Mouse (Mus musculus): ENCODE results near the gene Cnot8. TPM values are rescaled to one million over a fixed set of nuclear protein-coding genes. Genes with fewer than 3 reads are reported as not detected.

Cnot8 gene
- total RNA-seq, 4 experiments from 2014 or later, result 50.5 to 55.7 (median 53.0) TPM

DNA sequence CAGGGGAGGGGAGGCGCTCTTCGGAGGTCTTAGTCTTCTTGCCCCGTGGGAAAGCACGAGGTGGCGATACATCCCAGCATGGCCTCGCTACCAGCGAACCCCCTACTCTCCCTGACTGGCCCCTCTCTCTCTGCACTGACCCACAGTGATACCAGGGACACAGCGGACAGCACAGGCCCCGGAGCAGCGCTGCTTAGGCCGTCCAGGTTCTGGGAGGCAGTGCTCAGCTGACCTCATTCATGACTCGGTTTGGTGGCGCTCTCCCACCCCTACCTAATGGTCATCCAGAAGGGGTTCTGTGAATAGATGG lies 654 bp upstream of the Cnot8 start:
- DNase-seq (ENCODE audit: low spot score in 2 of 2), result no peak

DNA sequence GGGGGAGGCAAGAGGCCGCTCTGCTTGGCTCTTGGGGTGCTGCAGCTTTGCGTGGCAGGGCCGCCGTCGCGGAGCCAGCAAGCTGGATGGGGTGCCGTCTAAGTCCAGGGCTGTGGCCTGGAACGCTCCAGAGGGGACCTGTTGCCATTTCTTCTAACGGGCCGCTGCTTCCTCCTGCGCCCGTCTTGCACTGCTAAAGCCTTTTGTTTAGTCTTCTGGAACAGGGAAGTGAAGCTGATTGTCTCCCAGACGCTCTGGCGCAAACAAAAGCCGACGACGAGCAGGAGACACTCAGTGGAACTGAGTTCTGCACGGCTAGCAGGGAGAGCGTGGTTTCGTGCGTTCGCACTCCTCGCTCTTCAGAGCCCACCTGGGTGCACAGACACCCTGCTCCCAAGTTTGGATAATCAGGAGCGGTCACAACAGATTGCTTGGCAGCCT lies 418 bp downstream of the Cnot8 start:
- DNase-seq (ENCODE audit: low spot score in 2 of 2), result peak in 1 of 2 experiments; percentile 32

DNA sequence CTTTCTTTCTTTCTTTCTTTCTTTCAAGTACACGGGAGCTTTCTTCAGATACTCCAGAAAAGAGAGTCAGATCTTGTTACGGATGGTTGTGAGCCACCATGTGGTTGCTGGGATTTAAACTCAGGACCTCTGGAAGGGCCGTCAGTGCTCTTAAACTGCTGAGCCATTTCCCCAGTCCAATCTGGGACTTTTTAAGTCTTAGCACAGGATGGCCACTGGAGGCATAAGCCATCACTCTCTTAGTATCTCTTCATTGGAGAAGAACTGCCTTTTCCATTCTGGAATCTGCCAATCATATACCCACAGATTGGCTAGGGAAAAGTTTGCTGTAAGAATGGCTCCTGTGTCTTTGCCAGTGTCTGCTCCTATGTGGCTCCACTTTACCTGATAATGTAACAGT lies 3.1 kb downstream of the Cnot8 start:
- DNase-seq (ENCODE audit: low spot score in 2 of 2), result no peak

DNA sequence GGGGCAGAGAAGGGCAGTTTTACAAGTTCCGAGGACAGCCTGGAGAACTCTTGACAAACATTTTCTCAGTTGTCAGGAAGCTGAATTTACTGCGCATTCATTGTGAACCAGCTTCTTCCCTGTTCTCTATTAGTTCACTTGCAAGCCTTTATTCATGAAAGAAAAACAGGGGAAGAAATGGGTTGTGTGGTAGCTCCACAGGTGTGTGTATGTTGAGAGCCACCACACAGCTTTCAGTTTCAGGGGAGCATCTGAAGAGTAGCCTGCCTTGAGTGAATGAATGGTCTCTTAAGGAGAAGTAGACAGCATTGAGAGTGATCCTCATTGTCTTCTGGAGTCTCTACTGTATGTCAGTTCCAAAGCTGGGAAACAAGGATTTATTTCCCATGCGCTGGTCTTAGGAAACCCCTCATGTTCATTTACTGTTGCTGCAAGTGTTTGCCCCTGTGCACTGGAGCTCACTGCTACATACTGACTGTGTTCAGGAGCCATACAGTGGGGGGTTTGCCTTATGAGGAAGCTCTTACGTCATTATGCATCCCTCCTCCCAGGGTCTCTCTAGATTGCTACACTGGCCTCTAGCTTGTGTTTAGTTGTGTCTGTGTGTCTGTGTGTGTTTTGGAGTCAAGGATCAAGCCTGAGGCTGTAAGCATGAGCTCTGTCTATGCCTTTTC lies 3.8 kb downstream of the Cnot8 start:
- DNase-seq (ENCODE audit: low spot score in 2 of 2), result no peak

DNA sequence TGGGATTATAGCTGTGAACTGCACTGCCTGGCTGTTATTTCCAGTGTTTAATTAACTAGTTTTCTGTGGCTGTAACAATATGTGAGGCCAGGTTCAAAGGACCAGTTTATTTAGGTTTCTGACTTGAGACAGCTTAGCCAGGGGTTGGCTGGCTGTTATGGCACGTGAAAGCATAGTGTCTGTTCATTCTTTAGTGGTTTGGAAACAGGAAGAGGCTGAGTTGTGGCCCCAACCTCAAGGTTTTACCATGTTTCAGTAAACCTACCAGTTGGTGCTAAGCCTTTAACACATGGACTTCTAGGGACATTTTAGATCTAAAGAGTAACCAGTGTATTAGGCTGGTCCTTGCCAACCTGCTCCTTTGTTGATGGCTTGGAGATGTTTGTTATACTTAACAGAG lies 12.6 kb downstream of the Cnot8 start:
- no peak for DNase-seq (ENCODE audit: low spot score in 2 of 2)

DNA sequence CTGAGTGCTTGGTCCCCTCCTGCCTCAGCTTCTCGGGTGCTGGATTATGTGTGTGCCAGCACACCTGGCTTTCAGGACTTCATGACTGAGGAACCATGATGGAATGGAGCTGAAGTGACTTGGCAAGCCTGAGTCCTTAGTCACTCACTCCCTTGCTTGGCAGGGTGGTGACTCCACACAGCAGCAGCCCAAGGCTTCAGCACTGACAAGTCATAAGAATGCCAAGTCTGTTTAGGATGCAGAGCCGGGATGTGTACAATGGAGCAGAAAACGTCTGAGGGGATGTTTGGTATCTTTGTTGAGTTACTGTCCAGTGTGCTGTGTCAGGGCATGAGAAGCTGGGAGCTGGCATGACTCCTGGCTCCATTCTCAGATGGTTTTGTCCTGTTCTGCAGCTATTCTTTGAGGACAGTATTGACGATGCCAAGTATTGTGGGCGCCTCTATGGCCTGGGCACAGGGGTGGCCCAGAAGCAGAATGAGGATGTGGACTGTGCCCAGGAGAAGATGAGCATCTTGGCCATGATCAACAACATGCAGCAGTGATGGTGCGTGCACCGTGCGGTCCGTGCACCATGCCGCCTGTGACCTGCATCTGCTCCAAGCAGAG lies 13.2 kb downstream of the Cnot8 start:
- DNase-seq (ENCODE audit: low spot score in 2 of 2), result no peak

DNA sequence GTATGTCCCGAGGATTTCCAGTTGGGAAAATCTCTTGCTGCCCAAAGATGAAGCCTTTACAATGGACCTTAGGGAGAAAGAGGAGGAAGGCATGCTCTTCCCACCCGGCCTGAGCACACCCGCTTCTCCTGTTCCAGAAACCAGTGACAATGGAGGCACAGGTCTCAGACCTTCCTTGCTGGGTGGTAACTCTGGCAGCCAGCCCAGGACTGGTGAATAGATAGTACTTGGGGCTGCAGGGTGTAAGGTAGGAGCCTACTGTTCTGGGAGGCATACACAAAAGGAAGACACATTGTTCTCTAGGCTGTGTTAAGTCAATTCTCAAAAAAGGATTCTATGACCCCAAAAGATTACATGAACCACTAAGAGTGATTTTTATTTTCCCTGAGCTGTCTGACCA lies 16.7 kb downstream of the Cnot8 start:
- DNase-seq (ENCODE audit: low spot score in 2 of 2), result no peak

DNA sequence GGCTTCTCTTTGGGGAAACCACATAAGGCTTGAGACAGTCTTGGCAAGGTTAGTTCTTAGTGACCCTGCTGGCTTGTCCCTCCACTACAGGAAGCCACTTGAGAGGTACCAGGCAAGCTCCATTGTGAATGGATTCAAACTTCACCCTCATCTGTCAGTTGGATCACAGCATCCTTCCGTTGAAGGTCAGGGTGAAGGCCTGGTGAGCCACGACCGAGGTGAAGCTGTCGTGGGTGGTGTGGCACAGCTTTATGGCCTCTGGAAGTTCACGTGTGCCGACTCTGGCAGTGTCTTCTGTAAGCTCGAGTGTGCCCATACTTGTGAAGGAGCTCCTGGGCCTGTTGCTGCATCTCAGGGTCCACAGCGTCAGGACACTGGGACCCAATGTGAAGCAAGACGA lies 17.4 kb downstream of the Cnot8 start:
- no peak for DNase-seq (ENCODE audit: low spot score in 2 of 2)

DNA sequence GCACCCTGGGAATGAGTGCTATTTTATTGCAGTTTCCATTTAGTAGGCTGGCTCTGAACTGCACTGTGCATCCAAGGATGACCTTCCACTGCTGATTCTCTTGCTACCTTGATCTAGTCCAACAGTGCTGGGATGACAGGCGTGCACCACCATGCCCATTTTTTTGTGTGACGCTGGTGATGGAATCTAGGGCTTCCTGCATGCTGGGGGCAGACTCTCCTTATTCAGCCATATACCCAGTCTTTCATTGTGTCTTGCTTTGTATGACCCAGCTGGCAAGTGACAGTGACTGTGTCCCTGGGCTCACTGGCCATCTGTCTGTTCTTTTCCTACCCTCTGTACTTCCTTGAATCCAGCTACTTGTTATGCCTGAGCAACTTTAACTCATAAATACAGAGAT lies 19.8 kb downstream of the Cnot8 start:
- no peak for DNase-seq (ENCODE audit: low spot score in 2 of 2)

DNA sequence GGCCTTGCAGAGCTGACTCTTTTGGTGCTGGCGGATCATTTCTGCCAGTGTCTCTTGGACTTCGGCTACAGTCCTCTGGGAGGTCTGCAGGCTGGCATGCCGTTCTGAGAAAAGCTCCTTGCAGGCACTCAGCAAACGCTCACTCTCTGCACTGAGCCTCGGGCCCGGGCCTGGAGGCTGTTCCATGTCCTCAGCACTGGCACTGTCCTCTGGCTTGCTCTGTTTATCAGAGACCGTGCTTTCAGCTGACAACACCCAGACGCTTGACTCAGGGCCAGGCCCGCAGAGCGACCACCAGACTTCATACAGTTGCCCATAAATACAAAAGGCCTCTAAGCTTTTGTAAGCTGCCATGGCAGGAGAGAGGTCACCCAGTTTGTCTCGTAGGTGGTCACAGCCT lies 21.1 kb downstream of the Cnot8 start:
- no peak for DNase-seq (ENCODE audit: low spot score in 2 of 2)

DNA sequence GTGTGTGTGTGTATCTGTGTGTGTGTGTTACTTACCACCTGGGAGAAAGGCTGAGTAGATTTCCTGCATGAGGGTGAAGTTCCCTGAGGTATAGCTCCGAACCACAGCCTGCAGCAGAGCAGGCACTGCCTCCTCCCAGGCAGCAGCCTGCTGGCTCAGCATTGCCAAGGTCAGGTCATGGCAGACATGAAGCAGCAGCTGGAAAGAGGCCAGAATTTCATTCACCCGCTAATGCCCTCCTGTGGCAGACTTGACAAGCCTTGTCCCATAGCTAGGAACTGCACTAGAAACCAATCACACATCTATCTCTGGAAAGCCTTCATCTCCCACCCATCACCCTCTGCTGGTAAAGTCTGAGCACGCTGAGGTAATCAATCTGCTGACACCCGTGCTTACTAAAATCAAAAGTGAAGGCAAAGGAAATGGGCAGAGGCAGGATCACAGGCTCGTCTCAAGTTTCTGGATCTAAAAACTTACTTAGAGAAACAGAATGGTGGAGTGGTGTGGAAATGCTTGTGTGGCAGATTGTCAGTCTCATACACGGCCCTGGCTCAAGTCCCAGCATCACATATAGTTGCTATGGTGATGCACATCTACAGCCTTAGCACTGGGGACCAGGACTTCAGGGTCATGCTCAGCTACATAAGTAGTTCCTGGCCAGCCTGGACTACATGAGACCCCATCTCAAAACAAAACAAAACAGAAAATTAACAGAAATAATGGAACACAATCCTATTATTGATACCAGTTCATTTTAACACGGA lies 22.6 kb downstream of the Cnot8 start:
- DNase-seq (ENCODE audit: low spot score in 2 of 2), result peak in 1 of 2 experiments; percentile 23

DNA sequence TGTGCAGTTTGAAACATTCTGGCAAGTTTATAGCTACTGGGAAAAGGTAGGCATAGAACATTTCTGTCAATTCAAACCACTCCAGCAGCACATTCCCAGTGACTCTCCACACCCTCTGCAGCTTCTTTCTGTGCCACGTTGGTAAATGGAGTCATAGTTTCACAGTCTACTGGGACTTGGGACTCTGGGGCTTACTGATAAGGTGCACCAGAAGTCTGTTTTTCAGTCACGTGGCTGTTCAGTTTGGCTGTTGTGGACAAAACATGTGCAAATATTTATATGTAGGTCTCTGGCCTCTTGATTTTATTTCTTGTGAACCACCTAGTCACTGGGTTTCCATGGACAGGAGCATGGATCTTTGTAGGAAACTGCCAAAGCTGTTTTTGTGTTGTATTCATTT lies 23.6 kb downstream of the Cnot8 start:
- DNase-seq (ENCODE audit: low spot score in 2 of 2), result no peak

DNA sequence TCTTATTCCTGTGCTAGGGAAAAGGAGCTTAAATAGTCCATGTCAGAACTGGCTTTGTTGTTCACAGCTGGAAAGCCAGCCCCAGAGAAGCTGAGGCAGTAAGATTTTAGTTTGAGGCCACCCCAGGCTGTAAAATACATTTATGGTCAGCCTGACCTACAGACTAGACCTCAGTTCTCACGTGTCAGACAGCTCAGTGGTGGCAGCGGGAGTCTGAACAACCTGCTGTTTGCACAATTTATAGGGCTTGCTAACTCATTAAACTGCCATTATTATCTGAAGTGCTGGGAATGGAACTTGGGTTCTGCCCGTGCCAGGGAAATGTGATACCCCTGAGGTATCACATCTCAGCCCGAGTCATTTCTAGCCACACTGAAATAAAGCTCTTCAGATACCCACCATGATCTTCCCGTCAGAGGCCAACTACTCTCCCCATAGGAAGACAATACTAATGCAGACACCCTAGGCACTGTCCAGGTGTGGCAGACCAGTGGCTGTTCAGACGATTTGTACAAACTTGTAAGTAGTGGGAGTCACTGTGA lies 25.4 kb downstream of the Cnot8 start:
- no peak for DNase-seq (ENCODE audit: low spot score in 2 of 2)

DNA sequence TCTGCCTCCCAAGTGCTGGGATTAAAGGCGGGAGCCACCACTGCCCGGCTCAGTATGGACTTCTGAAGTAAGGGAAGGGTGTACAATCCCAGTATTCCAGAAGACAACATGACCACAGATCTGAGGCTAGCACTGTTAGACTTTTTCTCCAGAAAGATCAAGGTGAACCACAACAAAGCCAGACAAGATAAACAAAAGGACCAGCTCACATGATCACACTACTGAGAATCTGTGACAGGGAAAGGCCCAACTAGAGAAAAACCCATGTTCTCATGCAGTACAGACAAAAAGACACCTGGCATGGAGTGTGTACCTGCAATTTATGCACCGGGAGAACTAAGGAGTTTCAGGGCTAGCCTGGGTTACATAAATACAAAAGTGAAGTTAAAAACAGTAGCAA lies 28.1 kb downstream of the Cnot8 start:
- DNase-seq (ENCODE audit: low spot score in 2 of 2), result no peak

DNA sequence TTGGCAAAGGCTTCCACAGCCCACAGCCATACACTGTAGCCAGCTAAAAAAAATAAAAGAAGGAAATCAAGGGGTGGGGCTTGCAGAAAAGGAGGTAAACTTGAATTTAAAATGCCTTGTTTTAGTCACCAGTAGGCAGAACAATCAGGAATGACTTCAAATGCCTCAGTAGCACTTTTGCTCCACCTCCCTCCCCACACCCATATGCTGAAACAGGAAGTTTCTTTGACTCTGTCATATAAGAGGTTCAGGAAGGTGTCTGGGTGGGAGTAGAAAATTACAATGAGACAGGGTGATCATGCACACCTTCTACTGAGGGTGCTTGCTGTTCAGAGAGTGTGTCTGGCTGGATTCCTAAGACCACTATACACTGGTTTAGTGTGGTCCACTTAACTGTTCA lies 30.9 kb downstream of the Cnot8 start:
- no peak for DNase-seq (ENCODE audit: low spot score in 2 of 2)

DNA sequence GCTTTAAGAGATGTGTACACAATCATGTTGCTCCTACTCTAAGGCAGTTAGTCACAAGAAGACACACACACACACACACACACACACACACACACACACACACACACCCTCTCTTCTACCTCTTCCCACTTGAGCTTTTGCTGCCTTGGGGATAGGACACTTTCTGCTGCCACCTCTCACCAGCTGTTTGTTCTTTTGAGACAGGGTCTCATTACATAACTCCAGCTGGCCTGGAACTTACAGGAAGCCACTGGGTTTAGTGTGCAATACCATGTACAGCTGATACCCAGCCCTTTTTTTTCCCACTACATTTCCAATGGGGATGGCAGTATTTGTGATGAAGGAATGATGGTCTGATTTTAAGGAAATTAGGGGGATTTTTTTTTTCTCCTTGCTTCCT lies 31.3 kb downstream of the Cnot8 start:
- no peak for DNase-seq (ENCODE audit: low spot score in 2 of 2)

DNA sequence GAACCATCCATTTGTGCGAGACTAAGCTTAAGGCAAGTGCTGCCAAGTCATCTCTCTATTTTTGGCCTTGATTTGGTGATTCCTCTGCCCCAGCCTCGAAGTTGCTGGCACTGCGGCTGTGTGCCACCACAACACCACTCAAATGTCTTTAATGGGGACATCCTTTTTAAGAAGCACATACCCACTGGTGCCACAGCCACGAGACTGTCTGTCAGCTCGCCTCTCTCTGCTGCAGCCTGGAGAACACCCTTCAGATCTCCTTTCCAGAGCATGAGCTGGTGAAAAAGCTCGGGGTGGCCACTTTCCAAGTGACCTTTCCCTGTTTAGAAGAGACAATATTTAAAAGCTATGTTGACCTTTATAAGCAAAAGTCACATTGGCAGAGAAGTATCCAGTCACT lies 32.7 kb downstream of the Cnot8 start:
- no peak for DNase-seq (ENCODE audit: low spot score in 2 of 2)

DNA sequence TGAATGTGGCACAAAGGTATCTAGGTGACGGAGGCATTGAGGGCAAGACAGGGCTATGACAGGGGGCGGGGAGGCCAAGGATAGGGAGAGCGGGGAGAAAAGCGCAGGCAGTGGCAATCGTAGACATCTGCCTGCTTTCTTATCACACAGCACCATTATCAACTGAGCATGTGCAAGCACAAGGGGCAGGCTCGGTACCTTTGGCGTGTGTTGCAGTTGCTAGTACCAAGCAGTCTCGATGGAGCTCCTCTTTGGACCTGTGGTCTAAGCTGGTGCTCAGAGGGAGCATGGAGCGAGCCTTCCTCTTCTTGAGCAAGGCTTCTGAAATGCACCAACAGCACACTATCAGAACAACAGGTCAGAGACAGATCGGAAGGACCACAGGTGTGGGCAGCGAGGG lies 34.9 kb downstream of the Cnot8 start:
- no peak for DNase-seq (ENCODE audit: low spot score in 2 of 2)

DNA sequence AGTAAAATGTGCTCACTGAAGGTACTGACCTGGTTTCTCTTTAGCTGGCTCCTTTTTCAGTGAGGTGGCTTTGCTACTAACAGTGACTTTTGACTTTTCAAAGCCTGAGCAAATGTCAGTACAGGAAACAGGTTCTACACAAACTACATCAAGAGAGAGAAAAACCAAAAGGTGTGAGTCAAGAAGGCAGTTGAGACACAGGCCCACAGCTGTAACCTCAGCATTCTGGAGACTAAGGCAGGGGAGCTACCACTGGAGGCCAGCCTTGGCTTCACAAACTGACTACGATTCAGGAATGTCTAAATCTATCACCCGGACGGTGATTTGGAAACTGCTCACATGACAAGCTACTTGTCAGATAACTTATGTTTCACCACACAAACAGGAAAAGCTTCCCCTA lies 35.5 kb downstream of the Cnot8 start:
- no peak for DNase-seq (ENCODE audit: low spot score in 2 of 2)

DNA sequence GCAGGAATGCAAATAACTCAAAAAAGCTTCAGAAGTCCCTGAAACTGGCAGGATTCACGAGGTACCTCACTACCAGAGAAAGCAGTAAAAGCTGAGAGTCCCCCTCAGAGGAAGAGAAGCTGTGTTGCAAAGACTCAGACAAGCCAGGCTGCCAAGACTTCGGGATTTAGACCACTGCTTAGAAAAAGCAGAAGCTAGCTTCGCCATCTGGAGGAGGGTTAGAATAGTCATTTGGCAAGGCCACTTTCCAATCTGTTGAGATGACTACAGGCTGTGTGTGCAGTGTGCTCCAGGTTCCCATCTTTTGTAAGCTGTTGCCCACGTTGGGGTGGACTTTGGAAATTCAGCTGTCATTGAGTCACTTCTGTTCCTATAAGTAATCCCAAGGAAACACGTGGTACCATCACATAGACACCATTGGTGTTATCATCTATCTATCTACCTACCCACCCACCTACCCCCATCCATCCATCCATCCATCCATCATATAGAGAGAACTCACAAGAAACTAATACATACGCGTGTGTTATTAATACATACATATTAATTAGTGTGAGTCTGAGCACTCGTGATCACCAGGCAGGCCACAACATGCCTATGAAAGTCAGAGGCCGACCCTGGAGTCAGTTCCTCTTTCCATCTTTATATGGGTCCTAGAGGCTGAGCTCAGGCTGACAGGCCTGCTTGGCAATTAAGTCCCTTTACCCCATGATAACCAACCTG lies 39.9 kb downstream of the Cnot8 start:
- DNase-seq (ENCODE audit: low spot score in 2 of 2), result peak in 1 of 2 experiments; percentile 77

DNA sequence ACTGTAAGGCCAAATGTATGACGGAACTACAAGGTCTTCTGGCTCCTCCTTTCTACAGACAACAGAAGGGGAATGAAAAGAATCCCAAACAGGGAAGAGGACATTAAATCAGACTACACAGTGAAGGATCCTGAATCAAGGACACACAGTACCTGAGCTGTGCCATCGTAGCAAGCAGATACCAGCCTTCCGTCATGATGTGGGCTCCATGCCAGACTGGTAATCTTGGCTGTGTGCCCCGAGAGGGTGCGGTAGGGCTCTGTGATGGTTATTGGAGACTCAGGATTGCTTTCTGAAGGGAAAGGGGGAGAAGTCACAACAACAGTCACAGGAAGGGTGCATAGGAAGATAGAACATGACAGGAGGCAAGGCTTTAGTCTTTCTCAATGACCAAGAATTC lies 42.3 kb downstream of the Cnot8 start:
- DNase-seq (ENCODE audit: low spot score in 2 of 2), result no peak

DNA sequence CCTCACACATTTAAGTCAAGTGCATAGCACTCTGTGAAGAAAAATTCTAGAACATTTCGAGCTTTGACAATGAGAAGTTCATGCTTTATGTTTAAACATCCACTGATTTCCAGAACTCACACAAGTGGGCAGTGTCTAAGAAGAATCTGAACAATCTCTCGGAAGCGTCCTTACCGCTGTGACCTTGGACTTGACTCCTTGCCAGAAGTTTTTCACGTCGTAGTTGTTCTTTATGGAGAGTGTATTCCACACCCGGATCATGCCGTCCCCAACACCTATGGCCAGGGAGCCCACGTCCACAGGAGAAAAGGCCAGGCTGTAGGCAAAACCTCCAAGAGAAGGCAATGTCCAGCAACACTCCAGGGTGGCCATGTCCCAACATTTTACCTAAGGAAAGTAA lies 51.5 kb downstream of the Cnot8 start:
- DNase-seq (ENCODE audit: low spot score in 2 of 2), result no peak
